Mouse (Mus musculus) erythroblast, embryonic 14.5 days (primary cell): ENCODE data around the gene Nrxn3. TPM values are rescaled to one million over a fixed set of nuclear protein-coding genes. Genes with fewer than 3 reads are reported as not detected.

Source experiments
- H3K27me3 ChIP-seq: 2 replicates; pipeline ENCODE4 v1.6.1; 2012; ENCODE audit warnings: inconsistent platforms; ENCODE audit not compliant: control insufficient read depth
- H3K36me3 ChIP-seq: 2 replicates; pipeline ENCODE4 v1.6.1; 2012; ENCODE audit warnings: mild to moderate bottlenecking, inconsistent platforms; ENCODE audit not compliant: control insufficient read depth
- H3K4me1 ChIP-seq: 2 replicates; pipeline ENCODE4 v1.6.1; 2012; ENCODE audit warnings: inconsistent platforms; ENCODE audit not compliant: control insufficient read depth
- H3K4me3 ChIP-seq: replicated peaks from 2 replicates; pipeline ENCODE3; 2012; ENCODE audit warnings: moderate library complexity, mild to moderate bottlenecking, inconsistent platforms
- H3K9me3 ChIP-seq: 2 replicates; pipeline ENCODE4 v1.6.1; 2012; ENCODE audit warnings: low read length, inconsistent platforms, mixed read lengths; ENCODE audit not compliant: control insufficient read depth
- GATA1 ChIP-seq: IDR thresholded peaks from 2 replicates; pipeline ENCODE4 v1.6.1; 2012; ENCODE audit warnings: low read length, inconsistent platforms, mixed read lengths
- TAL1 ChIP-seq: IDR thresholded peaks from 3 replicates; pipeline ENCODE4 v1.6.1; 2012; ENCODE audit warnings: low read length, inconsistent platforms, mixed read lengths
- polyA plus RNA-seq: library from polyadenylated mRNA; stranded (reverse); fragments of >175 nt; gene quantifications from 2 replicates; pipeline ENCODE4 v1.2.3, GENCODE M21; 2012

Nrxn3 gene
- polyA plus RNA-seq, 1 experiment = not detected

DNA sequence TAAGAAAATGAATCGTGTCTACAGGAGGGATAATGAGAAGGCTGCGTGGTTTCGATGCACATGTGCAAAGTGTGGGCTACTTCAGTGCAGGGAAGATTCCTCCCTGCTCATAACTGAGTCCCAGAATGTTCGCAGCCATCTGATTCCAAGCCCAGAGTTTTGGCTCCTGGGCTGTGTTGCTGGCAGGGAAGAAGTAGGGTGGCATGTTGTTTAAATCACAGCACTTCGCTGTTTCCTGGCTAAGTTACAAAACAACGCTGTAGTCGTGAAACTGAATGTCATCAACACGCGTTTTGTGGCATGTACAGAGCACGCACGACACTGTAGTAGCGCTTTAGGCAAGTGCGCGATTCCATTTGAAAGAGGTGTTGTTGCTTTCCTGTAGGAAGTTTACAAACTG lies 999.8 kb downstream of the Nrxn3 start:
- no peaks in the 10 kb centered on the region for H3K36me3 ChIP-seq
- TF ChIP-seq GATA1 (no peak), TAL1 (no peak)
- H3K4me3 ChIP-seq = no peak overlapping the region
- H3K4me1 ChIP-seq = peaks cover 10% of the 10 kb centered on the region
- H3K27me3 ChIP-seq = no peaks in the 10 kb centered on the region
- peaks cover 2% of the 10 kb centered on the region; the same call in 1 of the 2 replicates for H3K9me3 ChIP-seq

DNA sequence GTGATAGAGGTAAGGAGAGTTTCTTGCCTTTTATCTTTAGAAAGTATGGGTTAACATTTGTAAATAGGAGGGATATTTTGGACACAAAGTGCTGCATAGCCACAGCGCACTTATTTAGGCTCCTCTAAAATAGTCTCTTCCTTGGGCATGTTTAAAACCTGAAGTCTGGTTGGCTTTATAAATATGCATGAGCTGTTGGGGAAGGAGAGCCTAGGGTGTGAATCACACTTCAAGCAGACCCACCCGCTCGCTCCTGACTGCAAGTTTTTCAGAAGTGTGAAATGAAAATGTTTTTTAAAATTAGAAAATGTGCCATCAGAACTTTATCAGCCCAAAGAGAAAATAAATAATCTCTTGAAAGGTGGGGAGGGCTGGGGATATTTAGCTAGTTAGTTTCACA lies 1001.4 kb downstream of the Nrxn3 start:
- Histone ChIP-seq H3K9me3 (peaks cover 2% of the 10 kb centered on the region; the same call in 1 of the 2 replicates), H3K36me3 (no peaks in the 10 kb centered on the region), H3K4me1 (peaks cover 9% of the 10 kb centered on the region), H3K27me3 (no peaks in the 10 kb centered on the region), H3K4me3 (no peak overlapping the region)
- TF ChIP-seq TAL1 (no peak), GATA1 (no peak)

DNA sequence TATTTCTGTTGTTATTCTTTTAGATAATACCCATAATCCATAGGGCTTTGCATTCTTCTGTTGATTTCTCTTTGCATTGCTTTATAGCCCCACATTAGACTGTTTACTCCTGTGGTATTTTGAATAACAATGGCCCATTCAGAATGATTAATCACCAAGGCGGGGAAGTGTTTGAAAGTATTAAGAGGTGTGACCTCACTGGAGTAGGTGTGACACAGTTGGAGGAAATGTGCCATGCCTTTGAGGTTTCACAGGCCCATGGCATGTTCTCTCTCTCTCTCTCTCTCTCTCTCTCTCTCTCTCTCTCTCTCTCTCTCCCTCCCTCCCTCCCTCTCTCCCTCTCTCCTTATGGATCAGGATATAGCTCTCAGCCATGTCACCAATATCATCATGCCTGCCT lies 1019.6 kb downstream of the Nrxn3 start:
- H3K36me3 ChIP-seq = no peaks in the 10 kb centered on the region
- no peaks in the 10 kb centered on the region for H3K27me3 ChIP-seq
- H3K4me3 ChIP-seq = no peak overlapping the region
- no peaks in the 10 kb centered on the region for H3K9me3 ChIP-seq
- no peaks in the 10 kb centered on the region for H3K4me1 ChIP-seq
- TF ChIP-seq TAL1 (no peak), GATA1 (no peak)

DNA sequence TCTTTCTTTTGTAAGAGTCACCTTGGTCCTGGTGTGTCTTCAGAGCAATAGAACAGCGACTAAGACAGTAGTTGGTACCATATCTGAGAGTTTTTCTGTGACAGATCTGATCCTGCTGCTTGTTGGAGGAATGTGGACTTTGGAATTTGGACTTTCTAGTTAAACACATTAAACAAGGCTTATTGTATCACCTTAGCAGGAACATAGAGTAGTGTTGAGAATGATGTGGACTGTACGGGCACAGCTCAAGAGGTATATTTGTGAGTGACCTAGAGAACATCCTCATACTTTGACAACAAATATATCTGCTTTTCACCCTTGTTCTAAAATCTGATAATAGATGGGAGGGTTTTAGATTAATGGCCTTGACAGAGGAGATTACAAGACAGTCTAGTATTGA lies 1020.1 kb downstream of the Nrxn3 start:
- Histone ChIP-seq H3K4me3 (no peak overlapping the region), H3K36me3 (no peaks in the 10 kb centered on the region)
- no peak for TF ChIP-seq GATA1
- no peak for TF ChIP-seq TAL1

DNA sequence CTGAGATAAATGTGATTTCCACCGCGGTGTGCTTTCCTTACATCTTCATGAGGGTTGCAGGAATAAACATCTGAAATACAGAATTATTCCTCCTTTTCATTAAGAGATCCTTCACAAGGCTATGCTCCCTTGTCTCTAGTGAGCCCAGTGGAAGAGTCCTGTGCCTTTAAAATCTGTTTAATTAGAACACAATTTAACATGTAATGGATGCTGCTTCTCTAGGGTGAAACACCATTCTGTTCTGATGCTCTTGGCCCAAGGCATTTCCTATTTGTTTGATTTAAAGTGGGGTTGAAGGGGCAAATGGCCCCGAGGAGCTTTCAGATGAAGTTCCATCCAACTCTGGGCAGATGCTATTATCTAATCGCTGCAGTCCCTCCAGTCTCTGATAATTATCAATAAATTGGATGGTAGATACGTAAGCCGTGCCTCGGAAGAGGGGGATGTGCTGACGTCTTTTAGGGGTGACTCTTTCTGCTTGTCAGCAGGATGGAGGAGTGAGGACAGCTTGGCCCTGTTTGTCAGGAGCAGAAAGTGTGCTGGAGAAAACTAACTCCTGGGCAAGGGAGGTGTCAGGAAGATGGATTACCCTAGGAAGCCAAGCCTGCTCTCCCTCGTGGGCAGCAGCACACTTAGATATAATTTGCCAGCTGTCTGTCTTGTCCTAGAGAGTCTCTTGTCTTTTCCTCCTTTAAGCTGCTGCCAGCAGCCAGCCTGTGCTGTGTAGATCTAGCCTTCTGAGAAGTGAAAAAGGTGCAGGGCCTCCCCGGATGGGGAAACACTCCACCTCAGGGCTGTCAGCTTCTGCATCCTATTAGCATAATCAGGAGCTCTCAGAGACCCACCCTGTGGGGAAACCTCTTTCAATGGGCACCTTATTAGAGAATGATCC lies 1041.8 kb downstream of the Nrxn3 start:
- TF ChIP-seq GATA1 (no peak), TAL1 (no peak)
- H3K4me3 ChIP-seq = no peak overlapping the region
- H3K4me1 ChIP-seq = no peaks in the 10 kb centered on the region
- no peaks in the 10 kb centered on the region for H3K27me3 ChIP-seq
- peaks cover 7% of the 10 kb centered on the region; the same call in 1 of the 2 replicates for H3K9me3 ChIP-seq
- H3K36me3 ChIP-seq = no peaks in the 10 kb centered on the region

More for the DNA sequence above, 1020.1 kb downstream of the Nrxn3 start:
- no peaks in the 10 kb centered on the region for H3K4me1 ChIP-seq
- H3K9me3 ChIP-seq = no peaks in the 10 kb centered on the region
- no peaks in the 10 kb centered on the region for H3K27me3 ChIP-seq

DNA sequence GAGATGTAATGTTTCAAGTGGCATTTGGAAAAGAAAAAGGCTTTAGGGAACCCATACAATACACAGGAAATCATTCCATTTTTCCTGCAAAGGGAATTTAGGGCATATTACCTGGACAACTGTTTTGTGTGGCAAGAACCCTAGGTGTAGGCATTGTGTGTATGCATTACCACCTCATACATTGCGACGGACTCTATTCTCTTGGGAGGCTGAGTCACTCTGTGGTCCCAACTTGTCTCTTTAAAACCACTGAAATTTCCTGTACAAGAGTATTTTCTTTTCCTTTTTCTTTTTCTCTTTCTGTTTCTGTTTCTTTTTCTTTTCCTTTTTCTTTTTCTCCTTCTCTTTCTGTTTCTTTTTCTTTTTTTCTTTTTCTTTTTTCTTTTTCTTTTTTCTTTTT lies 1042.5 kb downstream of the Nrxn3 start:
- Histone ChIP-seq H3K27me3 (no peaks in the 10 kb centered on the region), H3K36me3 (no peaks in the 10 kb centered on the region), H3K4me1 (no peaks in the 10 kb centered on the region), H3K9me3 (peaks cover 7% of the 10 kb centered on the region; the same call in 1 of the 2 replicates), H3K4me3 (no peak overlapping the region)
- TF ChIP-seq GATA1 (no peak), TAL1 (no peak)

DNA sequence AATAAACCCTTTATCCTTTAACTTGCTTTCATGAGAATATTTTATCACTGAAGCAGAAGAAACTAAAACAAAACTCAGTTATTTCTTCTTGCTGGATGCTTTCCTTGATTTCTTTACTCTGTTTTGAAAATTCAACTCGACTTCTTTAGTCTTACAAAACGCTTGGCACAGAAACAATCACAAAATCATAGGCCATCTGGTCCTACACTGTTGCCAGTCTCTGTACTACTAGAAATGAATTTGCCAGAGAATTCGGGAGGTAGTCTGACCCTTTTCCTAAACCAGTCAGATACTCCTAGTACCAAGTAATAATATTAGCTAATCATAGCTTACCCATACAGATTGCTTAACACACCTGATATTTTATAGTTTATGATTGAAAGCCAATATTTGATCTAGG lies 1066.1 kb downstream of the Nrxn3 start:
- Histone ChIP-seq H3K9me3 (no peaks in the 10 kb centered on the region), H3K36me3 (no peaks in the 10 kb centered on the region), H3K4me3 (no peak overlapping the region), H3K27me3 (no peaks in the 10 kb centered on the region), H3K4me1 (no peaks in the 10 kb centered on the region)
- TF ChIP-seq GATA1 (no peak), TAL1 (no peak)

DNA sequence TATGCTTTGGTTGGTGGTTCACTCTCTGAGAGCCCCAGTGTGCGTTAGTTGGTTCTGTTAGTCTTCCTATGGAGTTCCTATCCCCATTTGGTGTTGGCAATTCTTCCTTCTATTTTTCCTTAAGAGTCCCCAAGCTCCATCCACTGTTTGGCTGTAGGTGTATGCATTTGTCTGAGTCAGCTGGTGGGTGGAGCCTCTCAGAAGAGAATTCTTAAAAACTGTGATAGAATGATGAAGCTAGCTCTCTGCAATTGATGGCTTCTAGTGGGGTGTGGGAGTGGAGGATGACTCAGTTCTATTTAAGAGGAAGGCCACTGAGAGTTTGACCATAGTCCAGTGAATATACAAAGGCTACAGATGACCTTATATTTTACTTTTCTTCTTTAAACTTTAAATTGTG lies 1067.3 kb downstream of the Nrxn3 start:
- TF ChIP-seq GATA1 (no peak), TAL1 (no peak)
- no peaks in the 10 kb centered on the region for H3K36me3 ChIP-seq
- H3K27me3 ChIP-seq = no peaks in the 10 kb centered on the region
- no peak overlapping the region for H3K4me3 ChIP-seq
- no peaks in the 10 kb centered on the region for H3K4me1 ChIP-seq
- H3K9me3 ChIP-seq = no peaks in the 10 kb centered on the region

DNA sequence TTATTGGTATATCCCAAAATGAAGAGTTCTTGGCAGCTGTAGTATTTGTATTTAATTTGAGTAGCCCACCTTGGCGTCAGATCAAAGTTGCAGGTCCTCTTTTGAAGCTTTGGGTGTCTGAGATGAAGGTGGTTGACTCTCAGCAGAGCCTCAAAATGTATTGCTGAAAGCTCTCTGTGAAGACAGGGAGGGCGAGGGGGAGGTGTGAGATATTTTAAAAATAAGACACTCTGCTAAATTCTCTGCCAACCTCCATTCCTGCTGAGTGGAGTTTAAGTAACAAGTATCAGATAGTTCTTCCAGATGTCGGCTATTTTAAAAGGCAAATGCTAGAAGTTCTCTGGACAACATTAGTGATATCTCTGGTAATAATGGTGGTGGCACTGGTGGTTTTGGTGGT lies 1069.2 kb downstream of the Nrxn3 start:
- no peak for TF ChIP-seq GATA1
- TF ChIP-seq TAL1 = no peak
- Histone ChIP-seq H3K4me3 (no peak overlapping the region), H3K27me3 (no peaks in the 10 kb centered on the region), H3K9me3 (0 out of 2 replicates have a peak, but pooled peaks cover 2% of the 10 kb centered on the region), H3K36me3 (no peaks in the 10 kb centered on the region), H3K4me1 (no peaks in the 10 kb centered on the region)
